Mouse (Mus musculus): ENCODE measurements around the gene St3gal6.

St3gal6 gene

DNA sequence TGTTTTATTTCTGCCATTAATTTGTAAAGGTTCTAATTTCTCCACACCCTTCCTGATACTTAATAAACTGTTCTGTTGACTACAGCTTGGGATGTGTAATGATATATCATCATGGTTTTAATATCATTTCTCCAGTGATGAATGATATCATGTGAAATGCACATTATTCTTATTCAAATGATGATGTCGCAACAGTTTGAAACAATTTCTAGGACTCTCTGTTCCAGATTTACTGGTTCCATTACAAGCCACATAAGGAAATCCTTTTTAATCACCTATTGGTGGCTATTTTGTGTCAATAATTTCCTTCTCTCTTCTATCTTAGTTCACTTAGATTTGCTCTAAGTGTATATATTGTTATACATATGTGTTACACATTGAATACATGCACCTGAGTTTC is 91.7 kb downstream of the St3gal6 start:
- no peak for DNase-seq (ENCODE audit: inconsistent ontology term)

DNA sequence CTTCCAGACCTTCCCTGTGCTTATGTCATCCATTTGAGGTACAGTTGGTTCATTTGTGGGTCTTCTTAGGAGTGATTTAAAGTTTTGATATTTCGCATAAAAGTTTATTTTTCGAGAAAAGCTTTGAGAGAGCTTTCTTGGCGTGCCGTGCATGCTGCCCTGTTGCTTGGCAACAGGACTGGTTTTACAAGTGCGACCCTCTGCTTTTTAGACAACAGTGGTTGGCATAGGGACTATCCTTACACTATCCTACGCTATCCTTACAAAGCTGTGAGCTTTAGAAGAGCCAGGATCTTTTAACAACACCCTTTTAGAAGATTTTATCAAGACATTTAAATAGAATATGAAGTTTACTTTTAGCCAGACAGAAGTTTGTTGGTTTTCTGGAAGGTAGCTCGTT is 93.8 kb downstream of the St3gal6 start:
- no peak for DNase-seq (ENCODE audit: inconsistent ontology term)

DNA sequence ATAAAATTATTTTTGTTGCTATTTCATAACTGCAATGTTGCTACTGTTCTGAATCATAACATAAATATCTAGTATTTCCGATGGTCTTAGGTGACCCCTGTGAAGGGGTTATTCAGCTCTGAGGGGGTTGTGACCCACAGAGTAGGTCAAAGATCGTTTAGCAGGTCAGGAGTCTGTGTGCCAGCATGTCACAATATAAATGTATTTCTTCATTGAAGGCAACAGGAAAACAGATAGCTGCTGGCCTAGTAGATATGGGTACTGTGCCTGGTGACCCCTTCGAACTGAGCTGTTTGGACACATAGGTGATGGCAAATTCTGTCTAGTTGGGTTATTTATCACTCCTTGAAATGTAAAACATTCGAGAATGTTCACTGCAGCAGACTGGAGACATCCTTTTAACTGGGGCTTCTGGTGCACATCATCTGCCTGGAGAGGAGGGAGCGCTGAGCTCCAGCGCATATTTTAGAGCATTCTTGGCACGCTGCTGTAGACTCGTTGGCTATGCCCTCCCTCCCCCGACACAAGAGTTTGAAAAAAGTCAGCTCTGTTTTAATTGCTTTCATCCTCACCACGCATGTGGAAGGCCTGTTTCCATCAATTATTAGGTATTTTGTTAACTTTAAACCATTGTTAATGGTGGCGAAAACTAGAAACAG is 102.2 kb downstream of the St3gal6 start:
- DNase-seq (ENCODE audit: inconsistent ontology term), result peak; percentile 85

Measured in Muller cell, postnatal 12 days (primary cell).